Comparison of ENCODE assay signal across 15 mouse cellular contexts in the genomic region with DNA sequence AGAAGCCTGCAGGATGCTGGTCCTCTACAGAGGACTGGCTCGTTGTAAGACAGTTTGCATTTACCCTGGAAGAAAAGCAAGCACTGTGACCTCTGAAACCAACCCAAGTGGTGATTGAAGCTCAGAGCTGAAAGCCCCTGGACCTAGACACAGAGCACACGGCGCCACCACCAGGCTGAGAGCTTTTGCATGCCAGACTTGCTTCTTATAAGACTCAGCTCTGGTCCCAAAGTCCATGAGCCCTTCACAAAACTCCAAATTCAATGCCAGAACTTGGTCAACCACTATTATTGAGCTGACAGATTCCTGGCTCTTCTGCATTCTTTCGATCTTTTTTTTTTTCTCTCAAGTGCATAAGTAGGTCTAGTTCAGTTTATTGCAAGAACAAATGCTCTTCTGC.
DNase-seq lines count a peak whose midpoint lies in the region; ATAC-seq and TF ChIP-seq lines count a peak whose summit lies in the region.
"Had no signal": no experiment of that assay in that cellular context is flagged by ENCODE, and none has a peak within 500 bp of the region (broad histone marks: within the 10 kb centered on the region; RNA-seq: fewer than 3 reads in every experiment).

No protein-coding gene starts in this region.

- intact Hi-C loops in left cerebral cortex, postnatal 4 days (cut with DNase I): no loop called here
- intact Hi-C loops in left cerebral cortex, postnatal 10 days (cut with DNase I): no loop called here

- in situ Hi-C loops in Patski (cut with MboI; ENCODE audit: low pct_unique_long_range_greater_than_20kb): no loop called here

- no peak for TF ChIP-seq EP300 in heart, postnatal 0 days (IDR thresholded peaks at IDR 0.05; ENCODE audit: low read depth)

- CTCF ChIA-PET in Patski (lab: Charles Lee): no interaction called here

- no peak overlapping the region for H3K4me3 ChIP-seq in heart, postnatal 0 days (ENCODE audit: low read depth, low read length)
- H3K4me3 ChIP-seq in cortical plate, adult 2 months (ENCODE audit: insufficient read depth, low read length): no peak overlapping the region
- H3K4me3 ChIP-seq: forebrain, embryonic 15.5 days; limb, embryonic 12.5 days; midbrain, embryonic 10.5 days; neural tube, embryonic 13.5 days had no signal

- POLR2A ChIA-PET in Patski (lab: Charles Lee): interaction anchor here (0.7 kb wide), 1 partner anchor 148 kb away, joined by 5 read pairs; no protein-coding TSS in a partner anchor

- ATAC-seq in heart, postnatal 0 days (ENCODE audit: insufficient read depth, low read depth): no peak
- ATAC-seq in Patski: no peak
- ATAC-seq: forebrain, embryonic 15.5 days had no signal

- DNase-seq in heart, postnatal 0 days (ENCODE audit: low spot score): peak; percentile 10
- no peak for DNase-seq in heart, adult 8-10 months (ENCODE audit: low spot score)
- peak; percentile 8 for DNase-seq in left cerebral cortex, postnatal 4 days
- DNase-seq in left cerebral cortex, postnatal 10 days (ENCODE audit: extremely low spot score in 1 of 2, low spot score in 2 of 2): no peak
- no peak for DNase-seq in Patski (ENCODE audit: low read depth, low spot score)
- DNase-seq in left cerebral cortex, adult 8-10 months (ENCODE audit: low spot score in 2 of 2): no peak
- DNase-seq: adrenal gland, adult 8-10 months; right cerebral cortex, postnatal 25 days; thymus, postnatal 14 days had no signal

- H3K9ac ChIP-seq in heart, postnatal 0 days (replicated peaks; ENCODE audit: low read depth, low read length): no peak overlapping the region
- H3K9ac ChIP-seq: forebrain, embryonic 15.5 days; limb, embryonic 12.5 days; liver, embryonic 14.5 days; neural tube, embryonic 13.5 days had no signal

- no peak for TF ChIP-seq POLR2A in cortical plate, adult 2 months (IDR thresholded peaks at IDR 0.05; ENCODE audit: extremely low read depth, insufficient read depth, low read length)

- no peak overlapping the region for H3K27ac ChIP-seq in heart, postnatal 0 days (ENCODE audit: low read depth)
- H3K27ac ChIP-seq in cortical plate, adult 2 months (ENCODE audit: insufficient read depth, low read length): no peak overlapping the region
- H3K27ac ChIP-seq: forebrain, embryonic 15.5 days; limb, embryonic 12.5 days; liver, embryonic 14.5 days; midbrain, embryonic 10.5 days; neural tube, embryonic 13.5 days had no signal

- H3K36me3 ChIP-seq in heart, postnatal 0 days (replicated peaks; ENCODE audit: control insufficient read depth, insufficient read depth, low read length): no peaks in the 10 kb centered on the region
- H3K36me3 ChIP-seq: forebrain, embryonic 15.5 days; limb, embryonic 12.5 days; midbrain, embryonic 10.5 days; neural tube, embryonic 13.5 days had no signal

- no peaks in the 10 kb centered on the region for H3K4me1 ChIP-seq in heart, postnatal 0 days (ENCODE audit: control insufficient read depth, insufficient read depth)
- no peaks in the 10 kb centered on the region for H3K4me1 ChIP-seq in cortical plate, adult 2 months (ENCODE audit: control insufficient read depth, insufficient read depth, low read length)
- H3K4me1 ChIP-seq: forebrain, embryonic 15.5 days; limb, embryonic 12.5 days; neural tube, embryonic 13.5 days had no signal

- peak; percentile 27; the same call in 1 of the 2 replicates for TF ChIP-seq CTCF in heart, postnatal 0 days (IDR thresholded peaks at IDR 0.05; ENCODE audit: low read depth)
- TF ChIP-seq CTCF in Patski (IDR thresholded peaks at IDR 0.05): peak; percentile 52
- TF ChIP-seq CTCF in cortical plate, adult 2 months (IDR thresholded peaks at IDR 0.05; ENCODE audit: extremely low read depth, insufficient read depth, low read length): 0 out of 2 replicates have a peak, but pooled peaks have one; percentile 3

- 73% methylated on average over 4 of the region's 4 CpGs for WGBS in heart, postnatal 0 days

- H3K9me3 ChIP-seq in heart, postnatal 0 days (replicated peaks; ENCODE audit: control insufficient read depth, low read length): no peaks in the 10 kb centered on the region
- H3K9me3 ChIP-seq: forebrain, embryonic 15.5 days; limb, embryonic 12.5 days; midbrain, embryonic 10.5 days; neural tube, embryonic 13.5 days had no signal

- H3K27me3 ChIP-seq in heart, postnatal 0 days (ENCODE audit: control insufficient read depth, insufficient read depth, low read length): no peaks in the 10 kb centered on the region
- peaks cover 49% of the 10 kb centered on the region for H3K27me3 ChIP-seq in Patski
- H3K27me3 ChIP-seq: forebrain, embryonic 15.5 days; limb, embryonic 12.5 days; neural tube, embryonic 13.5 days had no signal

- no peak overlapping the region for H3K4me2 ChIP-seq in heart, postnatal 0 days (ENCODE audit: low read depth, low read length)
- H3K4me2 ChIP-seq: forebrain, embryonic 15.5 days; limb, embryonic 12.5 days; neural tube, embryonic 13.5 days had no signal

Comparison
In these comparisons a context has a peak if more than half of its experiments do, and no peak if none do; other contexts are left out.
1. DNase-seq: peak in heart, postnatal 0 days (single experiment) and left cerebral cortex, postnatal 4 days (single experiment); none in heart, adult 8-10 months (single experiment), left cerebral cortex, postnatal 10 days (0 of 2), Patski (single experiment) and left cerebral cortex, adult 8-10 months (0 of 2).
2. Peak in every context shown above with its lines, with median percentiles within 50 percentile points of each other: CTCF ChIP-seq.